Mouse (Mus musculus): ENCODE results near the gene Gm28308. TPM values are rescaled to one million over a fixed set of nuclear protein-coding genes. Genes with fewer than 3 reads are reported as not detected.

Gene Gm28308
- total and polyA plus RNA-seq, 3 experiments = not detected

- H3K27ac ChIP-seq = no peak overlapping the region
- peaks cover 43% of the 10 kb centered on the region for H3K27me3 ChIP-seq (ENCODE audit: control insufficient read depth, insufficient read depth, low read length)
- H3K79me2 ChIP-seq (replicated peaks; ENCODE audit: control insufficient read depth, insufficient read depth, low read length) = no peaks in the 10 kb centered on the region
- H3K4me3 ChIP-seq = no peak overlapping the region
- intact Hi-C loops (cut with DNase I) = no loop called here
- DNase-seq = peak in 1 of 2 experiments; percentile 11
- H3K9ac ChIP-seq (ENCODE audit: low read depth, low read length) = no peak overlapping the region
- WGBS = 29% methylated on average over 6 of the region's 6 CpGs
- TF ChIP-seq EP300 (IDR thresholded peaks at IDR 0.05; ENCODE audit: insufficient read depth, low read depth, low read length) = no peak
- TF ChIP-seq POLR2A (IDR thresholded peaks at IDR 0.05; ENCODE audit: insufficient read depth, low read depth, low read length) = no peak
- TF ChIP-seq CTCF (IDR thresholded peaks at IDR 0.05) = no peak
- no peaks in the 10 kb centered on the region; the same call in 1 of the 2 replicates for H3K4me1 ChIP-seq (ENCODE audit: control insufficient read depth, insufficient read depth, low read length)
- H3K36me3 ChIP-seq (ENCODE audit: control insufficient read depth, insufficient read depth, low read length) = no peaks in the 10 kb centered on the region
Observed at GRCm38 (mm10) chr6:52235866-52236265, 22.7 kb upstream of the Gm28308 start.

GRCm38 (mm10) chr6:52235267-52235666 lies 22.1 kb upstream of the Gm28308 start:
- TF ChIP-seq EP300 (IDR thresholded peaks at IDR 0.05; ENCODE audit: insufficient read depth, low read depth, low read length) (no peak), POLR2A (IDR thresholded peaks at IDR 0.05; ENCODE audit: insufficient read depth, low read depth, low read length) (no peak), CTCF (IDR thresholded peaks at IDR 0.05) (no peak)
- peak; percentile 1 to 9 for DNase-seq
- no peak overlapping the region for H3K9ac ChIP-seq (ENCODE audit: low read depth, low read length)
- intact Hi-C loops (cut with DNase I) = no loop called here
- no peak overlapping the region for H3K27ac ChIP-seq
- H3K27me3 ChIP-seq (ENCODE audit: control insufficient read depth, insufficient read depth, low read length) = peaks cover 49% of the 10 kb centered on the region
- no peaks in the 10 kb centered on the region; the same call in 1 of the 2 replicates for H3K4me1 ChIP-seq (ENCODE audit: control insufficient read depth, insufficient read depth, low read length)
- no peaks in the 10 kb centered on the region for H3K79me2 ChIP-seq (replicated peaks; ENCODE audit: control insufficient read depth, insufficient read depth, low read length)
- H3K36me3 ChIP-seq (ENCODE audit: control insufficient read depth, insufficient read depth, low read length) = no peaks in the 10 kb centered on the region
- WGBS = 37% methylated on average over 9 of the region's 9 CpGs
- H3K4me3 ChIP-seq = no peak overlapping the region

- intact Hi-C loops (cut with DNase I) = no loop called here
- Histone ChIP-seq H3K27me3 (ENCODE audit: control insufficient read depth, insufficient read depth, low read length) (peaks cover 53% of the 10 kb centered on the region), H3K9ac (ENCODE audit: low read depth, low read length) (no peak overlapping the region), H3K36me3 (ENCODE audit: control insufficient read depth, insufficient read depth, low read length) (no peaks in the 10 kb centered on the region), H3K27ac (no peak overlapping the region), H3K4me3 (no peak overlapping the region), H3K4me1 (ENCODE audit: control insufficient read depth, insufficient read depth, low read length) (no peaks in the 10 kb centered on the region; the same call in 1 of the 2 replicates), H3K79me2 (replicated peaks; ENCODE audit: control insufficient read depth, insufficient read depth, low read length) (no peaks in the 10 kb centered on the region)
- peak in 1 of 2 experiments; percentile 20 for DNase-seq
- WGBS = 3% methylated on average over 67 of the region's 68 CpGs
- TF ChIP-seq CTCF (IDR thresholded peaks at IDR 0.05) (no peak), POLR2A (IDR thresholded peaks at IDR 0.05; ENCODE audit: insufficient read depth, low read depth, low read length) (no peak), EP300 (IDR thresholded peaks at IDR 0.05; ENCODE audit: insufficient read depth, low read depth, low read length) (no peak)
Observed at GRCm38 (mm10) chr6:52234428-52235140, 21.4 kb upstream of the Gm28308 start.

GRCm38 (mm10) chr6:52233546-52234427 lies 20.6 kb upstream of the Gm28308 start:
- peak; percentile 19 to 37 for DNase-seq
- H3K27ac ChIP-seq = no peak overlapping the region

GRCm38 (mm10) chr6:52232984-52233545 lies 19.9 kb upstream of the Gm28308 start:
- Histone ChIP-seq H3K9ac (ENCODE audit: low read depth, low read length) (no peak overlapping the region), H3K79me2 (replicated peaks; ENCODE audit: control insufficient read depth, insufficient read depth, low read length) (no peaks in the 10 kb centered on the region), H3K27ac (no peak overlapping the region), H3K36me3 (ENCODE audit: control insufficient read depth, insufficient read depth, low read length) (no peaks in the 10 kb centered on the region), H3K4me3 (no peak overlapping the region), H3K4me1 (ENCODE audit: control insufficient read depth, insufficient read depth, low read length) (no peaks in the 10 kb centered on the region; the same call in 1 of the 2 replicates), H3K27me3 (ENCODE audit: control insufficient read depth, insufficient read depth, low read length) (peaks cover 55% of the 10 kb centered on the region)
- WGBS = 6% methylated on average over 23 of the region's 23 CpGs
- DNase-seq = peak; percentile 9 to 28
- intact Hi-C loops (cut with DNase I) = no loop called here
- TF ChIP-seq POLR2A (IDR thresholded peaks at IDR 0.05; ENCODE audit: insufficient read depth, low read depth, low read length) = no peak
- no peak for TF ChIP-seq CTCF (IDR thresholded peaks at IDR 0.05)
- no peak for TF ChIP-seq EP300 (IDR thresholded peaks at IDR 0.05; ENCODE audit: insufficient read depth, low read depth, low read length)

More at GRCm38 (mm10) chr6:52233546-52234427, 20.6 kb upstream of the Gm28308 start:
- peaks cover 54% of the 10 kb centered on the region for H3K27me3 ChIP-seq (ENCODE audit: control insufficient read depth, insufficient read depth, low read length)
- WGBS = 1% methylated on average over 70 of the region's 70 CpGs
- TF ChIP-seq EP300 (IDR thresholded peaks at IDR 0.05; ENCODE audit: insufficient read depth, low read depth, low read length) (no peak), CTCF (IDR thresholded peaks at IDR 0.05) (no peak), POLR2A (IDR thresholded peaks at IDR 0.05; ENCODE audit: insufficient read depth, low read depth, low read length) (no peak)
- H3K79me2 ChIP-seq (replicated peaks; ENCODE audit: control insufficient read depth, insufficient read depth, low read length) = no peaks in the 10 kb centered on the region
- H3K4me1 ChIP-seq (ENCODE audit: control insufficient read depth, insufficient read depth, low read length) = no peaks in the 10 kb centered on the region; the same call in 1 of the 2 replicates
- H3K36me3 ChIP-seq (ENCODE audit: control insufficient read depth, insufficient read depth, low read length) = no peaks in the 10 kb centered on the region
- no peak overlapping the region for H3K4me3 ChIP-seq
- no peak overlapping the region for H3K9ac ChIP-seq (ENCODE audit: low read depth, low read length)
- intact Hi-C loops (cut with DNase I) = no loop called here

All from heart, adult 2 months (tissue).